Mouse (Mus musculus): ENCODE results near the gene Ifi213.
"Not testable (repeated sequence)": the region's sequence is repeated elsewhere in the genome, so short reads cannot be mapped to it uniquely, and the experiment has no call there.

The Ifi213 gene

DNA sequence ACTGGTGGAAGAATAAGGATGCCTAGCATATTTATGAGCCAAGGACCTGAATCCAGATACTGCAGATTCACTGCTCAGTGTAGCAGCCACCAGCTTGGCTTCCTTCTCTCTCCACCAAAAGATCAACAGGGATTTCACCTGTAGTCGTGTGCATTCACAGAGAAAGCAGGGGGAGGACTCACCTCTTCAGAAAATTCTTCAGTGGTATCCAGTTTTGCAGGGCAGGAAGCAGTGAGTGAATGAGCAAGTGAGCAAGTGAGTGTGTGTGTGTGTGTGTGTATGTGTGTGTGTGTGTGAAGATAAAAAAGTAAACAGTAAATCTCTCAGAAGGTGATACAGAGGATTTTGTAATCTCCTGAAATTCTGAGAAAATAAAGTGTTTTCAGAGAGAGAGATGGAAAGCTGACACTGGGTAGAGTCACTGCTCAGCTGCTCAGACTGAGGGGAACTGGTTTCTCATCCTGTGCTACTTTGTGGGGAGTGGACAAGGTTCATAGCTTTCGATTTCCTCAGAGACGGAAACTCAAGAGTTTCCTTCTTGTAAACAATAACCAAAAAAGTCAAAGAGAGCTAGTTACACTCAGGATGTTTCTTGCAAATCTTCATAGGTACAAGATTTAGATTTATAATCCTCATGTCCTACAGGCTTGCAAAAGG, at the start of gene Ifi213:
Gene Ifi213 (minus strand): TSS at position 437 of the 657 bp plus-strand sequence.
- DNase-seq (ENCODE audit: low spot score), result not testable (repeated sequence)

DNA sequence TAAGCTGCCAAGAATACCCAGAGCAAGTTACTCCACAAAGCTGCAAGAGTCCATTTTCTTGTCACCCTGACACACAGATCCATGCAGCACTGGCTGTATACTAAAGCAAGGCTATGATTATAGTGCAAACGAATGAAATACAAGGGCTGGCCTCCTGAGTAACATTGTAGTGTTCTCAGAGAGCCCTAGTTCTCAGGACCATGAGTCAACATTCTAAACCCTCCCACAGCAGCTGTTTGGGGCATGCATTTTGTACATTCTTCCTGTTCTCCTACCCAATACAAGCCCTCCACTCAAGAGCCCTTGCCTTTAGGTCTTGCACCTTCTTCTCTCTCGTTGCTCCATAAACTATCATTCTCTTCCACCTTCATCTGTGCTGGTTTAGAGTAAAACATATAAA, 46.3 kb upstream of the Ifi213 start:
- DNase-seq (ENCODE audit: low spot score), result no peak

DNA sequence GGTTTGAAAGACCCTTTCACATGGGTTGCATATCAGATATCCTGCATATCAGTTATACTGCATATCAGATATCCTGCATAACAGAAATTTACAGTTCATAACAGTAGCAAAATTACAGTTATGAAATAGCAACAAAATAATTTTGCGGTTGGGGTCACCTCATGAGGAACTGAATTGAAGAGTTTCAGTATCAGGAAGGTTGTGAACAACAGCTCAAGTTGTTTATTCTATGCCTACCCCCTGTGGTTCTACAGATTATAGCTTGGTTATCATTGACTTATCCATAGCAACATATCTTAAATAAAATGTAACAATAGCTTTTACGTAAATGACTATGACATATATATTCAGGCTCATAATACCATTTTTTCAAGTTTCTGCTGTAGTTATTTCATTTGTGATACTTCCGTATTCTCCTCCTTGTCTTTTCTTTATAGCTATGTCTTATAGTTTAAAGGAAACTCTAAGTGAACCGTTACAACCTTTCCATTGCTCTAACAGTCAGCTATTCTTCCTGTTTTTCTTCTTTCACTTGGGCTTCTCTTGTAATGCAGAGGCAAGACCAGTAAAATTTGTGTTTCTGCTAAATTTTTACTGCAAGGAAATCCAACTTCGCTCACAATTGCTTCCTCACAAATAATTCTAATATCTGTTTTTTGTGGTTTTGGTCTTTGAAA, 35.0 kb upstream of the Ifi213 start:
- no peak for DNase-seq (ENCODE audit: low spot score)

DNA sequence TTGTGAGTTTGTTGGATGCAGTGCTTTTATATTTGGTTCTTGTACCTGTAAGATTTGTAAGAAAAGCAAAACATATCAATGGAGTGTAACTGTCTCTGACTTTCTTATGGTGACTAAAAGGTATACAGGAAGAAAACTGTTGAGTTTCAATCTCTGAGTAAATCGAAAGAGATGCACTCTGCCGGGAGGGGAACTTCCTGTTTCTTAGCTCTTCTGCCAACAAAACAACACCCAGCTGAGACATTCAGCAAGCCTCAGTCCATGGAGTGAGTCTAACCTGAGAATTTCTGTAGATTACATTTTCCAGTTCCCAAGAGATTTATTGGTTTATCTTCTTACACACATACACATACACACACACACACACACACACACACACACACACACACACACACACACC, 31.5 kb upstream of the Ifi213 start, which contains the start of gene Ifi209:
Gene Ifi209 (plus strand): TSS at position 296 of the 400 bp plus-strand sequence.
- not testable (repeated sequence) for DNase-seq (ENCODE audit: low spot score)

DNA sequence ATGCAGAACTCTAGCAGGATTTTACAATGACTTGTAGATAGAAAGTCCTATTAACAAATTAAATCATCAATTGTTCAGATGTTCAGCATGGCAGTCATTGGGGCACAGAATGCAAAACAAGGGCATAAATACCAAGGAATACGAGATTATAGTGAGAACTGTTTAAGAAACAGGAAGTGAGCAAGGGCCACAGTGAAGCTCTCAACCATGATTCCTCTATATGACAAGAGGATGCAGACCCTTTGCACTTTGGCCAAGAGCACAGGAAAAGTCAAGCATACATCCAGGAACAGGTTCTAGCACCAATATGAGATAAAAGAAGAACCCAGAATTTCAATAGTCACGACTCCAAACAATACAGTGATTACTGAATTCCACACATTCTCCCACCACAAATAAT, 27.6 kb upstream of the Ifi213 start:
- DNase-seq (ENCODE audit: low spot score), result no peak

DNA sequence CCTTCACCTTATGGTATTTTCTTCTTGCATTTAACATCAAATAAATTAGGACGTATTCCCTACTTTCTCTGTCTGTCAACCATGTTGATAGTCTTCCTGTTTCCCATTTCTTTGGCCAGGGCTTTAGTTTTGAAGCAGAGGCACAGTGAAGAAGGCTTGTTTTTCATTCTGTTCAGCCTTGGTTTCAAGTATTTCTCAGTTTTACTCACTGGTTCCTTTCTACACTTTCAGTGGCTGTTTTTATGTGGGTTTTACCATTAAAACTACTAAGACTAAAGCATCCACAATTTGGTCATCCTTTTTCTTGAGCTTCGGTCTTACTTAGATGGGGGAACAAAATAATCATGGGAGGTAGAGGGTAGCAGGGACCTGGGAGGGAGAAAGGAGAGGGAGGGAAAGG, 25.0 kb upstream of the Ifi213 start:
- no peak for DNase-seq (ENCODE audit: low spot score)

DNA sequence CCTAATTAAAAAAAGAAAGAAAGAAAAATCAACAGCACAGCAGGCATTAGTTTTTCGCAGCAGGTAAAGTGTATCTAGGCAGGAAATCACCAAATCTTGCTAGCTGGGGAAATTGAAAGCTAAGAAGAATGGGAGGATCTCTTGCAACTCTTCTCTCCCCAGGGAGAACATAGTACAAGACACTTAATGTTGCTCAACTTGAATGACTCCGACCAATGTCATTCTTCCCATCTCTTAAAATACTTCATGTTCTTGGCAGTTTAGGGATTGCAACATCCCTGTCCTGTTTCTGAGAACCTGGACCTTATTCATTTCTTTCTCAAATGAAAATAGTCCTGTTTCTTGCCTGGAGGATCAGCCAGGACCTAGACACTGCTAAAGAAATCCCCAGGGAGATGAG, 23.1 kb upstream of the Ifi213 start:
- not testable (repeated sequence) for DNase-seq (ENCODE audit: low spot score)

DNA sequence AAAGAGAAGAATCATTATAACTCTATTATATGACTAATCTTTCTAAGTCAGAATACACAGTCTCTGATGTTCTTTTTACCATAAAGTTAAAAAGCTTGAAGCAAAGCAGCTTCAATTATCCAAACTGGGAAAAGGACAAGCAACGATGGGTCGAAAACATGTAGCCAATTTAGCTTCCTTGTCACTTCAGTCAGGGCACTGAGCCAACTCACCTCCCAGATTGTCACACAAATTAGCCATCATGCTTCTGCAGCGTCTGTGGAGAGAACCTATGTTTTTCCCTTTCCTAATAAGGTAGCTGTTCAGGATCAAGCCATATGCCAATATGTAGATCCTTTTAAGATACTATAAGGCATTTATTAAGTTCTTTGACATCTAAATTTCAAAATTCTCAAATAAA, 11.2 kb upstream of the Ifi213 start:
- DNase-seq (ENCODE audit: low spot score), result not testable (repeated sequence)

DNA sequence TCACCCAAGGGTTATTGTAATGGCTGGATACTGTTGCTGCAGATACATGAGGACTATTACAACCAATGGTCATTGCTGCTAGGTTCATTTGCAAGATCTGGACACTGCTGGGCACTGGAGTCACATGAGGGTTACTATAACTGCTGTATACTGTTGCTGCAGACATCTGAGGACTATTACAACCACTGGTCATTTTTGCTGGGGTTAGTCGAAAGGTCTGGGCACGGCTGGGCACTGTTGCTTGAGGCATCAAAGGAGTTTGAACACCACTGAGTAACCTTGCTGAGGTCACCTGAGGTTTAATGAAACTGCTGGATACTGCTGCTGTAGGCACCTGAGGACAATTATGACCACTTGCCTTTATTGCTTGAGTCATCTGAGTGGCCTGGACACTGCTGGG, 9.4 kb downstream of the Ifi213 start:
- not testable (repeated sequence) for DNase-seq (ENCODE audit: low spot score)

DNA sequence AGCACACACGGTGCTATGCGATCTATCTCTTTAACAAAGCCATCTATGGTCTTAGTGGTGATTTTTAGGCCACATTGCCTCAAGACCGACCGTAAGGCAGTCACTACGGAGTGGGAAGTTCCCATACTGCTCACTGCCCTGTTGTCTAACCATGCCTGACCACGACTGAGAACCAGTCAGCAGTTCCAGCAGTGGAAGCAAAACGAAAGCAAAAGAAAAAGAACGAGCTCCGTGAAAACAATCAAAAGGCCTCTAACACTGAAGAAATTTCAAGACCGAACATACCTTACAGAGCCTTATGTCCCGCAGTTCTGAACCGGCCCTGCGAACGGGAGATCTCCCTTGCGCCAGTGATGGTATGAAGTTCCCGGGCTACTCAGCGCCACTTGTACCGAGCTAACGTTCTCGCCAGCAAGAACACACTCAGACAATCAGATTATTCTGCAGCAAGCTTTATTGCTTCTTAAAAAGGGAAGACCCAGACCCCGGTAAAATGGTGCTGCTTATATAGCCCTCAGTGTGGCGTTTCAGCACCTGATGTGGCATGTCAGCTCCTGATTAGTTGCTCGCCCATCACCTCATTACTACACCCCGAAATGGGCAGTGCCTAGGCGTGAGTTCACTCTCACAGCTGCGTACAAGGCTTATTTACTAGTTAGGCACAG, 19.0 kb downstream of the Ifi213 start:
- no peak for DNase-seq (ENCODE audit: low spot score)

DNA sequence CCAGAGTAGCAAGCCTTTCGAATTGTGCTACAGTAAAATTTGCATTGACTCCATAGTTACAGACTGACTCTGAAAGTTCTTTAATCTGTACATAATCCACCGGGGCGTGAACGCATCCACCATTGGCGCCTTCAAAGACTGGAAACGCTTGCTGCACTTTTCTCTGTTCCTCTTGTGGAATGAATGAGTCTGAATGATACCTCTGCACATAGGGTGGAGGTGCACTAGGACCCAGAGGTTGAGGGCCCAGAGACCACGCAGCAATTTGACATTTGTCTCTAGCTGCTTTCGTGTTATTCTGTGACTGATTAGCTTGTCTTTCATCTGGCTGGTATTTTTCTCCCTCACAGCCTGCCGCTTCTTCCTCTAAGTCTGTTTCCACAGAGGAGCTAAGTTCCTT, 20.0 kb downstream of the Ifi213 start:
- no peak for DNase-seq (ENCODE audit: low spot score)

DNA sequence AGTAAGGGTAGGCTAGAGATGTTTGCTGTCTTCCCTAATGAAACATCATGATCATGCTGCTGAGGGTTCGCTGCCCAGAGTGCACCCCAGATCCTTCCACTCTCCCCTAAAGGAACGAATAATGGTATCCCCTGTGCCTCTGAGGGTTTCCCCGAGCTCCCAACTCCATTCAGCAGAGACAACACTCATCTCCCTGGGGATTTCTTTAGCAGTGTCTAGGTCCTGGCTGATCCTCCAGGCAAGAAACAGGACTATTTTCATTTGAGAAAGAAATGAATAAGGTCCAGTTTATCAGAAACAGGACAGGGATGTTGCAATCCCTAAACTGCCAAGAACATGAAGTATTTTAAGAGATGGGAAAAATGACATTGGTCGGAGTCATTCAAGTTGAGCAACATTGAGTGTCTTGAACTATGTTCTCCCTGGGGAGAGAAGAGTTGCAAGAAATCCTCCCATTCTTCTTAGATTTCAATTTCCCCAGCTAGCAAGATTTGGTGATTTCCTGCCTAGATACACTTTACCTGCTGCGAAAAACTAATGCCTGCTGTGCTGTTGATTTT, 48.5 kb downstream of the Ifi213 start:
- not testable (repeated sequence) for DNase-seq (ENCODE audit: low spot score)

DNA sequence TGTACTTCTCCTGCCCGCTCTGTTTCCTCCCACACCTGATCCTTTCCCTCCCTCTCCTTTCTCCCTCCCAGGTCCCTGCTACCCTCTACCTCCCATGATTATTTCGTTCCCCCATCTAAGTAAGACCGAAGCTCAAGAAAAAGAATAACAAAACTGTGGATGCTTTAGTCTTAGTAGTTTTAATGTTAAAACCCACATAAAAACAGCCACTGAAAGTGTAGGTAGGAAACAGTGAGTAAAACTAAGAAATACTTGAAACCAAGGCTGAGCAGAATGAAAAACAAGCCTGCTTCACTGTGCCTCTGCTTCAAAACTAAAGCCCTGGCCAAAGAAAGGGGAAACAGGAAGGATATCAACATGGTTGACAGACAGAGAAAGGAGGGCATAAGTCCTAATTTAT, 50.3 kb downstream of the Ifi213 start:
- DNase-seq (ENCODE audit: low spot score), result not testable (repeated sequence)

DNA sequence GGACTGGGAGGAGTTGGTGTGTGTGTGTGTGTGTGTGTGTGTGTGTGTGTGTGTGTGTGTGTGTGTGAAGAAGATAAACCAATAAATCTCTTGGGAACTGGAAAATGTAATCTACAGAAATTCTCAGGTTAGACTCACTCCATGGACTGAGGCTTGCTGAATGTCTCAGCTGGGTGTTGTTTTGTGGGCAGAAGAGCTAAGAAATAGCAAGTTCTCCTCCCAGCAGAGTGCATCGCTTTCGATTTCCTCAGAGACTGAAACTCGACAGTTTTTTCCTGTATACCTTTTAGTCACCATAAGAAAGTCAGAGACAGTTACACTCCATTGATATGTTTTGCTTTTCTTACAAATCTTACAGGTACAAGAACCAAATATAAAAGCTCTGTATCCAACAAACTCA, 63.3 kb downstream of the Ifi213 start, which contains the start of gene Ifi214:
Gene Ifi214 (minus strand): TSS at position 167 of the 400 bp plus-strand sequence.
- DNase-seq (ENCODE audit: low spot score), result not testable (repeated sequence)

DNA sequence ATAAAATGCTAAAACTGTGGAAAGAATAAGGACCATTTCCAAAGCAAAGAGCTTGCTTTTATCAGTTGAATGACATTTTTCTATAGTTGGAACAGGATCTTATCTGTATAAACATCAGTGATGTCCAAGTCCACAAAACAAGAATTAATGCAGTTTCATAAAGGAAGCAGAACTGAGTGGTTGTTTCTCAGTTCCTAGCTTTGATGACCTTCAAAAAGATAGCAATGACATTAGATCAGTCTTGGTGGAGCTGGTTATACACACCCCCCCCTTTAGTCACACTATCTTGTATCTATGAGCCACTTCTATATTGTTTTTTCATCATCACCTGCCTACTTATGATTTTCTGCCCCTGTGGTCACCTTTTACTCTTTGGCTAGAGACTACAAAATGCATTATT, 77.6 kb downstream of the Ifi213 start:
- DNase-seq (ENCODE audit: low spot score), result no peak
